Mouse (Mus musculus) neural tube, embryonic 11.5 days (tissue): ENCODE results near the gene Cebpb. TPM values are rescaled to one million over a fixed set of nuclear protein-coding genes. Genes with fewer than 3 reads are reported as not detected.

ENCODE experiments used
- ATAC-seq: fragments of 200-750 bp; cut with Nextera tagmentation; 2 replicates; pipeline ENCODE4 v1.8.0; 2017; ENCODE audit warnings: moderate number of reproducible peaks, mild to moderate bottlenecking, moderate TSS enrichment, moderate library complexity; ENCODE audit not compliant: insufficient read depth, low FRiP score, low TSS enrichment
- DNase-seq: peaks from one replicate; pipeline ENCODE4 v3.0.0-alpha.2; 2015; ENCODE audit warnings: low spot score
- H3K27ac ChIP-seq: fragments of 300-500 bp; sonication (generic); 2 replicates; pipeline ENCODE4 v1.5.1; 2014; ENCODE audit warnings: low read depth, mild to moderate bottlenecking, low read length
- H3K27me3 ChIP-seq: fragments of 300-500 bp; sonication (generic); 2 replicates; pipeline ENCODE4 v1.6.1; 2014; ENCODE audit warnings: mild to moderate bottlenecking, low read length, mixed read lengths; ENCODE audit not compliant: control insufficient read depth, insufficient read depth
- H3K36me3 ChIP-seq: fragments of 300-500 bp; sonication (generic); 2 replicates; pipeline ENCODE4 v1.6.1; 2014; ENCODE audit warnings: mild to moderate bottlenecking, low read length, moderate library complexity, mixed read lengths; ENCODE audit not compliant: control insufficient read depth, insufficient read depth
- H3K4me1 ChIP-seq: fragments of 300-500 bp; sonication (generic); 2 replicates; pipeline ENCODE4 v1.6.1; 2014; ENCODE audit warnings: low read length, mixed read lengths; ENCODE audit not compliant: control insufficient read depth, insufficient read depth
- H3K4me2 ChIP-seq: fragments of 300-500 bp; sonication (generic); 2 replicates; pipeline ENCODE4 v1.6.1; 2014; ENCODE audit warnings: low read depth, mild to moderate bottlenecking, moderate library complexity
- H3K4me3 ChIP-seq: fragments of 300-500 bp; sonication (generic); 2 replicates; pipeline ENCODE4 v1.5.1; 2014; ENCODE audit warnings: low read depth, low read length
- H3K9ac ChIP-seq: fragments of 300-500 bp; sonication (generic); 2 replicates; pipeline ENCODE4 v1.6.1; 2014; ENCODE audit warnings: mild to moderate bottlenecking, low read length
- H3K9me3 ChIP-seq: fragments of 300-500 bp; sonication (generic); 2 replicates; pipeline ENCODE4 v1.6.1; 2016; ENCODE audit warnings: low read length; ENCODE audit not compliant: control insufficient read depth
- WGBS: fragments of 180-500 bp; shearing (Covaris S2); extraction: QIAGEN DNeasy Blood & Tissue Kit; methylation state at CpG from one replicate; pipeline ENCODE4 v1.1.7; 2014; 5-methylcytosine and 5-hydroxymethylcytosine counted together
- polyA plus RNA-seq: library from polyadenylated mRNA; unstranded; fragments of >200 nt; fragmentation: Nextera tagmentation; extraction: Ambion mirVana; gene quantifications from 2 replicates; pipeline ENCODE4 v1.2.1, GENCODE M21; 2014

Cebpb gene
- polyA plus RNA-seq, 1 experiment from 2014 or later, result 3.0 TPM

- H3K4me3 ChIP-seq, result no peak overlapping the region
- no peak overlapping the region for H3K27ac ChIP-seq
- H3K36me3 ChIP-seq, result no peaks in the 10 kb centered on the region
- no peak overlapping the region for H3K4me2 ChIP-seq
- H3K27me3 ChIP-seq, result no peaks in the 10 kb centered on the region
- H3K9ac ChIP-seq, result no peak overlapping the region
- no peak for DNase-seq
- WGBS, result 67% methylated on average over 11 of the region's 11 CpGs
- no peaks in the 10 kb centered on the region for H3K4me1 ChIP-seq
- no peaks in the 10 kb centered on the region for H3K9me3 ChIP-seq
- no peak for ATAC-seq
These were observed 17.6 kb downstream of the Cebpb start for GRCm38 (mm10) chr2:167706183-167706939.

GRCm38 (mm10) chr2:167708373-167708772, 19.7 kb downstream of the Cebpb start:
- ATAC-seq, result no peak
- Histone ChIP-seq H3K27me3 (no peaks in the 10 kb centered on the region), H3K4me2 (no peak overlapping the region), H3K36me3 (no peaks in the 10 kb centered on the region), H3K27ac (no peak overlapping the region), H3K4me1 (no peaks in the 10 kb centered on the region), H3K4me3 (no peak overlapping the region), H3K9ac (no peak overlapping the region), H3K9me3 (no peaks in the 10 kb centered on the region)
- DNase-seq, result no peak
- 58% methylated on average over 15 of the region's 15 CpGs for WGBS

GRCm38 (mm10) chr2:167709969-167710368, 21.3 kb downstream of the Cebpb start:
- DNase-seq, result no peak
- no peaks in the 10 kb centered on the region for H3K4me1 ChIP-seq
- ATAC-seq, result no peak
- H3K4me2 ChIP-seq, result no peak overlapping the region
- no peaks in the 10 kb centered on the region for H3K27me3 ChIP-seq
- H3K36me3 ChIP-seq, result no peaks in the 10 kb centered on the region
- no peak overlapping the region for H3K27ac ChIP-seq
- no peaks in the 10 kb centered on the region for H3K9me3 ChIP-seq
- no peak overlapping the region for H3K9ac ChIP-seq
- WGBS, result 67% methylated on average over 6 of the region's 6 CpGs
- no peak overlapping the region for H3K4me3 ChIP-seq

- H3K4me3 ChIP-seq, result no peak overlapping the region
- H3K4me2 ChIP-seq, result no peak overlapping the region
- H3K9me3 ChIP-seq, result no peaks in the 10 kb centered on the region
- WGBS, result 69% methylated on average over 6 of the region's 6 CpGs
- no peak for DNase-seq
- no peak overlapping the region for H3K27ac ChIP-seq
- no peaks in the 10 kb centered on the region for H3K4me1 ChIP-seq
- no peak overlapping the region for H3K9ac ChIP-seq
- no peaks in the 10 kb centered on the region for H3K27me3 ChIP-seq
- H3K36me3 ChIP-seq, result no peaks in the 10 kb centered on the region
- no peak for ATAC-seq
These were observed 21.9 kb downstream of the Cebpb start for GRCm38 (mm10) chr2:167710574-167710973.

GRCm38 (mm10) chr2:167712872-167713821, 24.4 kb downstream of the Cebpb start:
- Histone ChIP-seq H3K4me1 (no peaks in the 10 kb centered on the region), H3K4me3 (no peak overlapping the region), H3K4me2 (no peak overlapping the region), H3K9me3 (no peaks in the 10 kb centered on the region), H3K27ac (no peak overlapping the region), H3K9ac (no peak overlapping the region), H3K36me3 (no peaks in the 10 kb centered on the region), H3K27me3 (no peaks in the 10 kb centered on the region)
- ATAC-seq (no peak), DNase-seq (no peak)
- WGBS, result 73% methylated on average over 20 of the region's 23 CpGs

- Histone ChIP-seq H3K4me2 (no peak overlapping the region), H3K9me3 (no peaks in the 10 kb centered on the region), H3K9ac (no peak overlapping the region), H3K4me3 (no peak overlapping the region), H3K36me3 (no peaks in the 10 kb centered on the region), H3K27ac (no peak overlapping the region), H3K27me3 (no peaks in the 10 kb centered on the region), H3K4me1 (no peaks in the 10 kb centered on the region)
- WGBS, result 92% methylated on average over 6 of the region's 6 CpGs
- ATAC-seq (no peak), DNase-seq (no peak)
These were observed 25.6 kb downstream of the Cebpb start for GRCm38 (mm10) chr2:167714298-167714697.

- H3K36me3 ChIP-seq, result no peaks in the 10 kb centered on the region
- H3K4me1 ChIP-seq, result no peaks in the 10 kb centered on the region
- H3K27me3 ChIP-seq, result no peaks in the 10 kb centered on the region
- H3K9me3 ChIP-seq, result no peaks in the 10 kb centered on the region
- H3K27ac ChIP-seq, result no peak overlapping the region
- 79% methylated on average over 6 of the region's 6 CpGs for WGBS
- no peak overlapping the region for H3K4me2 ChIP-seq
- ATAC-seq, result no peak
- no peak overlapping the region for H3K9ac ChIP-seq
- no peak for DNase-seq
- no peak overlapping the region for H3K4me3 ChIP-seq
These were observed 26.3 kb downstream of the Cebpb start for GRCm38 (mm10) chr2:167715008-167715407.

- H3K4me1 ChIP-seq, result no peaks in the 10 kb centered on the region
- ATAC-seq (no peak), DNase-seq (no peak)
- no peaks in the 10 kb centered on the region for H3K36me3 ChIP-seq
- no peak overlapping the region for H3K4me2 ChIP-seq
- WGBS, result 79% methylated on average over 1 of the region's 1 CpGs
- H3K4me3 ChIP-seq, result no peak overlapping the region
- H3K27me3 ChIP-seq, result no peaks in the 10 kb centered on the region
- H3K9ac ChIP-seq, result no peak overlapping the region
- H3K27ac ChIP-seq, result no peak overlapping the region
- H3K9me3 ChIP-seq, result no peaks in the 10 kb centered on the region
These were observed 28.5 kb downstream of the Cebpb start for GRCm38 (mm10) chr2:167717208-167717607.
